Mouse (Mus musculus) megakaryocyte, embryonic 14.5 days (primary cell): ENCODE data around the gene Pik3ip1.

ENCODE experiments used
- FLI1 ChIP-seq: IDR thresholded peaks from 2 replicates; pipeline ENCODE4 v1.6.1; 2012; ENCODE audit warnings: low read length, inconsistent platforms, mixed read lengths
- GATA1 ChIP-seq: IDR thresholded peaks from 3 replicates; pipeline ENCODE4 v1.6.1; 2012; ENCODE audit warnings: mixed read lengths, low read length, inconsistent platforms, borderline replicate concordance

GRCm38 (mm10) chr11:3331756-3332642 is 1.8 kb downstream of the Pik3ip1 start:
- TF ChIP-seq FLI1 = no peak
- TF ChIP-seq GATA1 = no peak
